Mouse (Mus musculus) heart, adult 2 months (tissue): Measurements from ENCODE around the gene Brwd1. TPM values are rescaled to one million over a fixed set of nuclear protein-coding genes. Genes with fewer than 3 reads are reported as not detected.

Experiments used
- DNase-seq, 2 experiments: peaks; one replicate each; pipeline ENCODE4 v3.0.0; 2021
- H3K27ac ChIP-seq: fragments of 200-600 bp; 2 replicates; pipeline ENCODE4 v1.8.1; 2022
- H3K27me3 ChIP-seq: fragments of 200-500 bp; 2 replicates; pipeline ENCODE4 v1.6.1; 2012; ENCODE audit warnings: mild to moderate bottlenecking, low read length, inconsistent platforms, mixed read lengths; ENCODE audit not compliant: control insufficient read depth, insufficient read depth
- H3K36me3 ChIP-seq: fragments of 200-500 bp; 2 replicates; pipeline ENCODE4 v1.6.1; 2012; ENCODE audit warnings: low read length, inconsistent platforms; ENCODE audit not compliant: control insufficient read depth, insufficient read depth
- H3K4me1 ChIP-seq: fragments of 200-500 bp; 2 replicates; pipeline ENCODE4 v1.6.1; 2011; ENCODE audit warnings: low read length; ENCODE audit not compliant: control insufficient read depth, insufficient read depth
- H3K4me3 ChIP-seq: fragments of 200-600 bp; 2 replicates; pipeline ENCODE4 v1.8.1; 2022
- H3K79me2 ChIP-seq: fragments of 200-500 bp; replicated peaks from 2 replicates; pipeline ENCODE4 v1.6.1; 2012; ENCODE audit warnings: mild to moderate bottlenecking, inconsistent platforms, low read length, moderate library complexity, mixed read lengths; ENCODE audit not compliant: control insufficient read depth, insufficient read depth
- H3K9ac ChIP-seq: fragments of 200-500 bp; 2 replicates; pipeline ENCODE4 v1.6.1; 2012; ENCODE audit warnings: low read depth, mild to moderate bottlenecking, control low read depth, inconsistent platforms, low read length, mixed read lengths
- CTCF ChIP-seq: fragments of 200-600 bp; IDR thresholded peaks from 2 replicates; pipeline ENCODE4 v1.8.1; 2022; ENCODE audit warnings: antibody characterized with exemption, mild to moderate bottlenecking, moderate library complexity
- EP300 ChIP-seq: fragments of 200-500 bp; IDR thresholded peaks from 2 replicates; pipeline ENCODE4 v1.6.1; 2011; ENCODE audit warnings: low read depth, low read length, control low read depth; ENCODE audit not compliant: insufficient read depth
- POLR2A ChIP-seq: fragments of 200-500 bp; IDR thresholded peaks from 2 replicates; pipeline ENCODE4 v1.6.1; 2011; ENCODE audit warnings: mild to moderate bottlenecking, low read depth, low read length, control low read depth; ENCODE audit not compliant: insufficient read depth
- WGBS: fragments of 180-500 bp; shearing (Covaris S2); methylation state at CpG from one replicate; pipeline ENCODE4 v1.1.7; 2018; 5-methylcytosine and 5-hydroxymethylcytosine counted together
- intact Hi-C: fragments of 180-260 bp; cut with DNase I; formaldehyde crosslinking; loops from one replicate; pipeline ENCODE4 v1.15.1; 2025
- polyA plus RNA-seq: library from polyadenylated mRNA; depleted of rRNA; stranded (reverse); fragments of >200 nt; gene quantifications from 2 replicates; pipeline ENCODE4 v1.2.3, GENCODE M21; 2012
- total RNA-seq, 2 experiments: library from RNA; stranded (reverse); gene quantifications; 2 replicates each; pipeline ENCODE4 v1.2.3; 2021

Gene Brwd1
- total and polyA plus RNA-seq, 3 experiments: 24.4 to 88.7 (median 65.5) TPM

DNA sequence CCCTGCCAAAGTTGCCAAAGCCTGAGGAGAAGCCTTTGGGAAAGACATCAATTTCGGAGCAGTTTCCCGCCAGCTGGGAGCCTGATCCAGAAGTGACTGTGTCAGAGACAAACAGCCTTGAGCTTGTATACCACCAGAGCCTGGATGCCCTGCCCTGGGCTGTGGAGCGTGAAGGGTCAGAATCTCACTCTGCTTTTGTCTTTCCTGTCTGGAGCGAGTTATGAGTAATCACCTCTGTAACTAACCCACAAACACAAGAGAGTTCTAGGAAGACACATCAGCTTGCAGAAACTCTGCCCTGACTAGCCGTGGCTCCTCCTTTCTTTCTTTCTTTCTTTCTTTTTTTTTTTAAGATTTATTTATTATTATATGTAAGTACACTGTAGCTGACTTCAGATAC is 13.6 kb upstream of the Brwd1 start:
- Histone ChIP-seq H3K27me3 (no peaks in the 10 kb centered on the region), H3K4me3 (no peak overlapping the region), H3K4me1 (peaks cover 1% of the 10 kb centered on the region; the same call in 1 of the 2 replicates), H3K79me2 (no peaks in the 10 kb centered on the region), H3K36me3 (no peaks in the 10 kb centered on the region), H3K27ac (no peak overlapping the region), H3K9ac (no peak overlapping the region)
- no peak for TF ChIP-seq CTCF
- TF ChIP-seq EP300: no peak
- TF ChIP-seq POLR2A: no peak
- DNase-seq: no peak
- intact Hi-C loops: no loop called here
- WGBS: 85% methylated on average over 5 of the region's 5 CpGs

DNA sequence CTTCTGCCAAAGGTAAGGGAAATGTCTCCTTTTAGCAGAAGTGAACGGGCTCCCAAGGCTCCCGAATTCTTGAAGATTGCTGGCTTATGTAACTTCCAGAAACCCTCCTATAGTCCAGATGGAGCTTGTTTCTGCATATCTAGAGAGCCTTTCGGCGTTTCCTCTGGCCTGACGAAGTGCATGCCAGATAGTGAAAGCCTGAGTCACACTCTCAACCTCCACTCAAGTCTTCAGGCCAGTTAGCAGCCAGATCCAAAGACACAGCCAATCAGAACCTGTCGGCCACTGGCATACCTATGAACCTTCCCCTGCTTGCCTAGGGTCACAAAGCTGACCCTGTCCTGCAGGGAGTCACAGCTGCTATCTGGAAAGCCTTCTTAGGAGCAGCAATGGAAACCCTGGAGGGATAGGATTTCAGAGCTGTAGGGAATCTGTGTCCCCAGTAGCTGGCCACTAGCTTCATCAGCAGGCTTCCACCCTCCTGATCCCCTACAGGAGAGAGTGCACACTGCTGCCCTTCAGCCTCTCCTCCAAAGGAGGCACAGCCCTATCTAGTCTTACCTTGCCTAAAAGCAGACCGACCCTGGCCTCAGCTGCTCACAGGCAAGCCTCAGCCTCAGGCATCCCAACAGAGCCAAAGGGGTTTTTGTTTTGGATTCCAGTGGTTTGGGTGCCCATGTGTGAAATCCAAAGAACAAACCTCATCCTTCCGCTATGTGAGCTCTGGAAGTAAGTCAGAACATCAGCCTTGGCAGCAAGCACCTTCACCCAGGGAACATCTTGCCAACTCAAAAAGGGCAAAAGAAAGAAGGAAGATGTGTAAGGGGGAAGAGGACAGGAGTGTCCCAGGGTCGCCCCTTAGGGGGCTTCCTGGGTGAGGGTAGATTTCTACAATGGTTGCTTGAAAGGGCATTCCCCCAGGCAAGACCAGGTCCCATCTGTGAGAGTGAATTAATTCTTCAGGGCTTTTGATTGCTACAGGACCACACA is 9.5 kb upstream of the Brwd1 start:
- H3K27me3 ChIP-seq: no peaks in the 10 kb centered on the region
- no peak overlapping the region for H3K27ac ChIP-seq
- TF ChIP-seq CTCF (0 out of 2 replicates have a peak, but pooled peaks have one; percentile 10), EP300 (no peak), POLR2A (no peak)
- no peak overlapping the region for H3K4me3 ChIP-seq
- 35% methylated on average over 9 of the region's 9 CpGs for WGBS
- H3K36me3 ChIP-seq: no peaks in the 10 kb centered on the region
- intact Hi-C loops: no loop called here
- no peaks in the 10 kb centered on the region for H3K79me2 ChIP-seq
- H3K4me1 ChIP-seq: peaks cover 1% of the 10 kb centered on the region; the same call in 1 of the 2 replicates
- no peak overlapping the region for H3K9ac ChIP-seq
- no peak for DNase-seq

DNA sequence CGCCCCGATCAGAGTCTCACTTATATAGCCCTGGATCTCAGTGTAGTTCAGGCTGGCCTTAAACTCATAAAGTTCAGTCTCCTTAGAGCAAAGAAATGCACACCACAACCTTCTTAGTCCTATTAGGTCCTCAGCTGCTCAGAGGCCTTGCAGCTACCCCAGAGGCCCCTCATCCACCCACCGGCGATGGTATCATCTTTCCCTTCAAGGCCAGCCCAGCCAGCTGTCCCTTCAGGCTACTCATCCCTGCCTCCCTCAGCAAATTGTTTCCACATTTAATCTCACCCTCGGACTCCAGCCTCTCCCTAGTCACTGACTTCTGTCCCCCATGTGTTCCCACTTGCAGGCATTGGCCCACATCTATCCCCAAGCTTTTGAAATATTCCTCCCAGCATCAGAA is 5.8 kb upstream of the Brwd1 start:
- DNase-seq: no peak
- H3K36me3 ChIP-seq: no peaks in the 10 kb centered on the region
- no peak overlapping the region for H3K9ac ChIP-seq
- no peaks in the 10 kb centered on the region for H3K79me2 ChIP-seq
- intact Hi-C loops: no loop called here
- TF ChIP-seq POLR2A (no peak), CTCF (no peak), EP300 (no peak)
- no peak overlapping the region for H3K27ac ChIP-seq
- H3K4me3 ChIP-seq: no peak overlapping the region
- H3K27me3 ChIP-seq: no peaks in the 10 kb centered on the region
- 64% methylated on average over 5 of the region's 5 CpGs for WGBS
- H3K4me1 ChIP-seq: peaks cover 3% of the 10 kb centered on the region; the same call in 1 of the 2 replicates

DNA sequence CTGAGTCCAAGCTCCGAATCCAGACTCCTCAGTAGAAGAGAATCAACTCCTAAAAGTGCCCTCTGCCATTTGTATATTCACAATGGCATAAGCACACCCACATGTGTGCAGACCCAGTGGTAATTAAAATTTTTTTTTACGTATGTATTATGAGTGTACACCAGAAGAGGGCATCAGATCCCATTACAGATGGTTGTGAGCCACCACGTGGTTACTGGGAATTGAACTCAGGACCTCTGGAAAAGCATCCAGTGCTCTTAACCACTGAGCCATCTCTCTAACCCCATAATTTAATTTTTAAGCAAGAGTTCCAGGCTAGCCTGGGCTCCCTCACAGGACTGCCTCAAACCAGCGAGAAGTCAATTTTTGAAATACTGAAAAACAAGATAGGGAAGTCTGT is 5.1 kb upstream of the Brwd1 start:
- Histone ChIP-seq H3K4me1 (peaks cover 3% of the 10 kb centered on the region; the same call in 1 of the 2 replicates), H3K27me3 (no peaks in the 10 kb centered on the region), H3K9ac (no peak overlapping the region), H3K27ac (no peak overlapping the region), H3K4me3 (no peak overlapping the region), H3K36me3 (no peaks in the 10 kb centered on the region), H3K79me2 (no peaks in the 10 kb centered on the region)
- intact Hi-C loops: no loop called here
- DNase-seq: no peak
- 76% methylated on average over 4 of the region's 4 CpGs for WGBS
- TF ChIP-seq CTCF: peak; percentile 20; the same call in 1 of the 2 replicates
- no peak for TF ChIP-seq EP300
- TF ChIP-seq POLR2A: no peak

DNA sequence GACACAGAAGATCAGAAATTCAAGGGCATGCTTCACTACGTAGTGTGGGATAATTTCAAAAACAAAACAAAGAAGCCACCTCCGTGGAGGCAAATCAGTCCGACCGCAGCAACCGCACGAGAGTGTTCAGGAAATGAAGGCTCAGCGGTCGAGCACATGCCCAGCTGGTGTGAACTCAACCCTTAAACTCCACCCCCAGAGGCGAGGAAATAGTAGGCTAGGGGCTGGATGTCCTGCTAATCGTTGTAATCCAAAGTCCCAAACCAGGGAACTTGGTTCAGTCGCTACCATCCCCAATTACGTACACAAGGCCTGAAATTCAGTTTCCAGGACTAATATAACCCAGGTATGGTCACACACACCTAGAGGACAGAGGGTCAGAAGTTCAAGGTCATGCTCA is 4.7 kb upstream of the Brwd1 start:
- no peak for TF ChIP-seq POLR2A
- no peak for TF ChIP-seq EP300
- no peak for TF ChIP-seq CTCF
- no peak overlapping the region for H3K9ac ChIP-seq
- H3K4me1 ChIP-seq: peaks cover 3% of the 10 kb centered on the region; the same call in 1 of the 2 replicates
- H3K27ac ChIP-seq: no peak overlapping the region
- peak in 1 of 2 experiments; percentile 66 for DNase-seq
- 66% methylated on average over 12 of the region's 12 CpGs for WGBS
- H3K4me3 ChIP-seq: no peak overlapping the region
- H3K79me2 ChIP-seq: no peaks in the 10 kb centered on the region
- intact Hi-C loops: no loop called here
- H3K27me3 ChIP-seq: no peaks in the 10 kb centered on the region
- H3K36me3 ChIP-seq: no peaks in the 10 kb centered on the region

DNA sequence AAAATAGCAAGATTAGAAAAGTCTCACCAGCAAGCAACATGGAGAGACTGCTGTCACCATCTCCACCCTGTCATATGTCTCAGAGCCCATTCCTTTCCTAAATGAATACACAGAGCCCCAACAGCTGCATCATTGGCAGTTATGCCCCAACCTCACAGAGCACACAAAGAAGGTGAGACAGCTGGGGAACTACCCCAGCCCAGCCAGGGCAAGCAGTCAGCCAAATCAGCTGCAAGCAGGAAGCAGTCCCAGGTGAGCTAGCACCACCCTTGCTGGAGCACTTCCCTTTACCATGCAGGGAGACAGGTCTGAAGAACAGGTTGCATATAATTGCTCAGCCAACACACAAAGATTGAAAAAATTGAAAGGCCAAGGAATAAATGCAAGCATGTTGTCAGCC is 3.3 kb upstream of the Brwd1 start:
- H3K36me3 ChIP-seq: peaks cover 4% of the 10 kb centered on the region; the same call in 1 of the 2 replicates
- H3K27me3 ChIP-seq: no peaks in the 10 kb centered on the region
- H3K79me2 ChIP-seq: peaks cover under 1% of the 10 kb centered on the region; the same call in 1 of the 2 replicates
- TF ChIP-seq EP300 (no peak), CTCF (no peak), POLR2A (no peak)
- no peak overlapping the region for H3K27ac ChIP-seq
- peak in 1 of 2 experiments; percentile 31 for DNase-seq
- peaks cover 2% of the 10 kb centered on the region; the same call in 1 of the 2 replicates for H3K4me1 ChIP-seq
- intact Hi-C loops: no loop called here
- H3K4me3 ChIP-seq: no peak overlapping the region
- no peak overlapping the region for H3K9ac ChIP-seq
